Mouse (Mus musculus) liver, adult 2 months (tissue): ENCODE measurements around the gene Olfr1426. TPM values are rescaled to one million over a fixed set of nuclear protein-coding genes. Genes with fewer than 3 reads are reported as not detected.

Experiments used
- DNase-seq: peaks from one replicate; pipeline ENCODE4 v3.0.0-alpha.2; 2011; ENCODE audit warnings: low read depth, low spot score; ENCODE audit errors: extremely low read depth
- H3K27ac ChIP-seq: fragments of 200-500 bp; replicated peaks from 2 replicates; pipeline ENCODE4 v1.5.1; 2012; ENCODE audit warnings: low read depth, mild to moderate bottlenecking, control low read depth, inconsistent platforms, low read length; ENCODE audit not compliant: insufficient read depth
- H3K27me3 ChIP-seq: fragments of 200-500 bp; 2 replicates; pipeline ENCODE4 v1.6.1; 2012; ENCODE audit warnings: mild to moderate bottlenecking, moderate library complexity, low read length, inconsistent platforms; ENCODE audit not compliant: control insufficient read depth, insufficient read depth
- H3K36me3 ChIP-seq: fragments of 200-500 bp; 2 replicates; pipeline ENCODE4 v1.6.1; 2012; ENCODE audit warnings: low read length, inconsistent platforms; ENCODE audit not compliant: control insufficient read depth, insufficient read depth
- H3K4me1 ChIP-seq: fragments of 200-500 bp; 2 replicates; pipeline ENCODE4 v1.6.1; 2011; ENCODE audit warnings: low read length; ENCODE audit not compliant: control insufficient read depth, insufficient read depth
- H3K4me3 ChIP-seq: fragments of 200-500 bp; 2 replicates; pipeline ENCODE4 v1.5.1; 2011; ENCODE audit warnings: low read depth, mild to moderate bottlenecking, control low read depth, low read length, moderate library complexity; ENCODE audit not compliant: insufficient read depth
- H3K79me2 ChIP-seq: fragments of 200-500 bp; 2 replicates; pipeline ENCODE4 v1.6.1; 2012; ENCODE audit warnings: inconsistent platforms, mild to moderate bottlenecking, low read length, moderate library complexity; ENCODE audit not compliant: control insufficient read depth, insufficient read depth
- H3K9ac ChIP-seq: fragments of 200-500 bp; 2 replicates; pipeline ENCODE4 v1.6.1; 2012; ENCODE audit warnings: low read depth, mild to moderate bottlenecking, control low read depth, inconsistent platforms, low read length
- CTCF ChIP-seq: fragments of 200-500 bp; IDR thresholded peaks from 2 replicates; pipeline ENCODE4 v1.5.1; 2011; ENCODE audit warnings: low read depth, low read length, control low read depth
- POLR2A ChIP-seq: fragments of 200-500 bp; IDR thresholded peaks from 2 replicates; pipeline ENCODE4 v1.6.1; 2011; ENCODE audit warnings: low read length, control low read depth; ENCODE audit not compliant: insufficient read depth; ENCODE audit errors: extremely low read depth
- WGBS: fragments of 180-500 bp; shearing (Covaris S2); methylation state at CpG from one replicate; pipeline ENCODE4 v1.1.7; 2018; 5-methylcytosine and 5-hydroxymethylcytosine counted together
- polyA plus RNA-seq: library from polyadenylated mRNA; depleted of rRNA; stranded (reverse); fragments of >200 nt; gene quantifications from 2 replicates; pipeline ENCODE4 v1.2.3, GENCODE M21; 2012; rRNA removed
- total RNA-seq: library from RNA; depleted of rRNA; stranded (reverse); fragments of >200 nt; gene quantifications from 2 replicates; pipeline ENCODE4 v1.2.3, GENCODE M21; 2014; rRNA removed

The Olfr1426 gene
- not detected in 2 replicates for total RNA-seq
- not detected in 2 replicates for polyA plus RNA-seq

GRCm38 (mm10) chr19:12091913-12092312, at the start of gene Olfr1426:
Gene Olfr1426 (minus strand): TSS chr19:12092013.
- H3K4me1 ChIP-seq, result no peaks in the 10 kb centered on the region
- TF ChIP-seq POLR2A (no peak), CTCF (no peak)
- no peaks in the 10 kb centered on the region for H3K79me2 ChIP-seq
- H3K4me3 ChIP-seq, result no peak within 1 kb of the TSS
- no peaks in the 10 kb centered on the region for H3K36me3 ChIP-seq
- no peak within 1 kb of the TSS for H3K27ac ChIP-seq
- no peak within 1 kb of the TSS for H3K9ac ChIP-seq
- no peaks in the 10 kb centered on the region for H3K27me3 ChIP-seq
- 76% methylated on average over 1 of the region's 1 CpGs for WGBS
- no peak for DNase-seq

GRCm38 (mm10) chr19:12134289-12134688, 42.5 kb upstream of the Olfr1426 start:
- peak; percentile 10 for DNase-seq
- WGBS, result 51% methylated on average over 2 of the region's 2 CpGs

GRCm38 (mm10) chr19:12123103-12123502, 31.3 kb upstream of the Olfr1426 start, which contains the start of gene Olfr76:
Gene Olfr76 (minus strand): TSS chr19:12123203.
- Histone ChIP-seq H3K4me3 (no peak within 1 kb of the TSS), H3K36me3 (no peaks in the 10 kb centered on the region), H3K9ac (no peak within 1 kb of the TSS), H3K27ac (no peak within 1 kb of the TSS), H3K27me3 (no peaks in the 10 kb centered on the region), H3K4me1 (no peaks in the 10 kb centered on the region), H3K79me2 (no peaks in the 10 kb centered on the region)
- DNase-seq, result no peak
- 74% methylated on average over 3 of the region's 3 CpGs for WGBS
- TF ChIP-seq CTCF, result no peak
- TF ChIP-seq POLR2A, result no peak

More at GRCm38 (mm10) chr19:12134289-12134688, 42.5 kb upstream of the Olfr1426 start:
- TF ChIP-seq CTCF (no peak), POLR2A (no peak)
- Histone ChIP-seq H3K79me2 (no peaks in the 10 kb centered on the region), H3K9ac (no peak overlapping the region), H3K4me1 (no peaks in the 10 kb centered on the region), H3K4me3 (no peak overlapping the region), H3K27ac (no peak overlapping the region), H3K27me3 (no peaks in the 10 kb centered on the region), H3K36me3 (no peaks in the 10 kb centered on the region)

GRCm38 (mm10) chr19:12116464-12116863, 24.7 kb upstream of the Olfr1426 start:
- no peak for DNase-seq
- no peaks in the 10 kb centered on the region for H3K36me3 ChIP-seq
- no peak for TF ChIP-seq CTCF
- TF ChIP-seq POLR2A, result no peak
- no peak overlapping the region for H3K4me3 ChIP-seq
- no peak overlapping the region for H3K9ac ChIP-seq
- no peak overlapping the region for H3K27ac ChIP-seq
- 81% methylated on average over 3 of the region's 3 CpGs for WGBS
- no peaks in the 10 kb centered on the region; the same call in 1 of the 2 replicates for H3K27me3 ChIP-seq
- no peaks in the 10 kb centered on the region for H3K4me1 ChIP-seq
- H3K79me2 ChIP-seq, result no peaks in the 10 kb centered on the region

- no peak within 1 kb of the TSS for H3K27ac ChIP-seq
- H3K27me3 ChIP-seq, result no peaks in the 10 kb centered on the region; the same call in 1 of the 2 replicates
- no peak within 1 kb of the TSS for H3K4me3 ChIP-seq
- no peak for DNase-seq
- H3K9ac ChIP-seq, result no peak within 1 kb of the TSS
- H3K4me1 ChIP-seq, result no peaks in the 10 kb centered on the region
- WGBS, result 63% methylated on average over 1 of the region's 1 CpGs
- H3K79me2 ChIP-seq, result no peaks in the 10 kb centered on the region
- H3K36me3 ChIP-seq, result no peaks in the 10 kb centered on the region
- TF ChIP-seq CTCF (no peak), POLR2A (no peak)
Observed at GRCm38 (mm10) chr19:12115797-12116196, 24.0 kb upstream of the Olfr1426 start, which contains the start of gene Olfr1428. Gene Olfr1428 (minus strand): TSS chr19:12115897.

GRCm38 (mm10) chr19:12113807-12114206, 22.0 kb upstream of the Olfr1426 start:
- H3K4me3 ChIP-seq, result no peak overlapping the region
- no peaks in the 10 kb centered on the region for H3K36me3 ChIP-seq
- no peak for DNase-seq
- no peak overlapping the region for H3K27ac ChIP-seq
- H3K27me3 ChIP-seq, result no peaks in the 10 kb centered on the region; the same call in 1 of the 2 replicates
- H3K9ac ChIP-seq, result no peak overlapping the region
- 50% methylated on average over 1 of the region's 1 CpGs for WGBS
- TF ChIP-seq POLR2A (no peak), CTCF (no peak)
- H3K79me2 ChIP-seq, result no peaks in the 10 kb centered on the region
- H3K4me1 ChIP-seq, result no peaks in the 10 kb centered on the region
